Mouse (Mus musculus) lung, embryonic 14.5 days (tissue): Measurements from ENCODE around the gene Fuk. TPM values are rescaled to one million over a fixed set of nuclear protein-coding genes. Genes with fewer than 3 reads are reported as not detected.

Source experiments
- ATAC-seq: fragments of 200-750 bp; cut with Nextera tagmentation; 2 replicates; pipeline ENCODE4 v1.8.0; 2017; ENCODE audit warnings: mild to moderate bottlenecking, moderate TSS enrichment, moderate library complexity; ENCODE audit not compliant: insufficient read depth
- DNase-seq: peaks from one replicate; pipeline ENCODE4 v3.0.0-alpha.2; 2015
- H3K27ac ChIP-seq: fragments of 300-500 bp; sonication (generic); 2 replicates; pipeline ENCODE4 v1.5.1; 2014; ENCODE audit warnings: low read depth, mild to moderate bottlenecking, moderate library complexity
- H3K27me3 ChIP-seq: fragments of 300-500 bp; sonication (generic); 2 replicates; pipeline ENCODE4 v1.6.1; 2014; ENCODE audit warnings: low read length, control low read depth; ENCODE audit not compliant: insufficient read depth
- H3K36me3 ChIP-seq: fragments of 300-500 bp; sonication (generic); 2 replicates; pipeline ENCODE4 v1.6.1; 2014; ENCODE audit warnings: control low read depth; ENCODE audit not compliant: insufficient read depth
- H3K4me1 ChIP-seq: fragments of 300-500 bp; sonication (generic); 2 replicates; pipeline ENCODE4 v1.6.1; 2014; ENCODE audit warnings: antibody characterized with exemption, control low read depth; ENCODE audit not compliant: insufficient read depth
- H3K4me2 ChIP-seq: fragments of 300-500 bp; sonication (generic); 2 replicates; pipeline ENCODE4 v1.6.1; 2014; ENCODE audit warnings: mild to moderate bottlenecking
- H3K4me3 ChIP-seq: fragments of 300-500 bp; sonication (generic); 2 replicates; pipeline ENCODE4 v1.5.1; 2014; ENCODE audit warnings: low read depth, low read length
- H3K9ac ChIP-seq: fragments of 300-500 bp; sonication (generic); 2 replicates; pipeline ENCODE4 v1.6.1; 2014
- H3K9me3 ChIP-seq: fragments of 300-500 bp; sonication (generic); 2 replicates; pipeline ENCODE4 v1.6.1; 2016; ENCODE audit warnings: low read depth, low read length, control low read depth
- CTCF ChIP-seq: IDR thresholded peaks from 2 replicates; pipeline ENCODE4 v1.5.1; 2016; ENCODE audit warnings: antibody characterized with exemption, low read depth
- WGBS: fragments of 180-500 bp; shearing (Covaris S2); extraction: QIAGEN DNeasy Blood & Tissue Kit; methylation state at CpG from one replicate; pipeline ENCODE4 v1.1.7; 2014; 5-methylcytosine and 5-hydroxymethylcytosine counted together
- polyA plus RNA-seq: library from polyadenylated mRNA; unstranded; fragments of >200 nt; fragmentation: Nextera tagmentation; extraction: Ambion mirVana; gene quantifications from 2 replicates; pipeline ENCODE4 v1.2.1, GENCODE M21; 2014

The Fuk gene
- polyA plus RNA-seq, 1 experiment from 2014 or later: 11.5 TPM

DNA sequence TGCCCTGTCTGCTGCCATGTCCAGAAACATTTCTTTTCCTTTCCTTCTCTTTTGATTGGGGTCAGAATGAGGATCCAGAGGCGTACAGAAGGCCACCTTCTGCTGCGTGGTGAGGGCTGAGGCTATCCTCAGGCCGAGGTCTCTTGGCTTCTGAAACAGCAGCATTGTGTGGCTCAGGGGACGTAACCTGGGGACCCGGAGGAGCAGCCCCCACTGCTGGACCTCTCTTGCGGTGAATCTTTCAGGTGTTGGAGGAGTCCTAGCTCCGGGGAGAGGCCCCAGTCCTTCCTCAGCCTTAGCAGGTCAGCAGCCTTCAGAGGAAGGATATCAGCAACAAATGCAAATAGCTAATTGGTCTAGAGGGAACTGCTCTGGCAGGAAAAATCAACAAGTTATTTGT lies 26.1 kb upstream of the Fuk start:
- DNase-seq (no peak), ATAC-seq (no peak)
- Histone ChIP-seq H3K27ac (no peak overlapping the region), H3K9me3 (no peaks in the 10 kb centered on the region), H3K27me3 (no peaks in the 10 kb centered on the region), H3K36me3 (no peaks in the 10 kb centered on the region), H3K4me3 (no peak overlapping the region), H3K4me2 (no peak overlapping the region), H3K9ac (no peak overlapping the region), H3K4me1 (no peaks in the 10 kb centered on the region)
- no peak for TF ChIP-seq CTCF
- WGBS: 77% methylated on average over 7 of the region's 7 CpGs

GRCm38 (mm10) chr8:110926690-110927089 lies 24.4 kb upstream of the Fuk start:
- Histone ChIP-seq H3K36me3 (no peaks in the 10 kb centered on the region), H3K4me2 (no peak overlapping the region), H3K4me3 (no peak overlapping the region), H3K9me3 (no peaks in the 10 kb centered on the region), H3K4me1 (0 out of 2 replicates have a peak, but pooled peaks cover under 1% of the 10 kb centered on the region), H3K9ac (no peak overlapping the region), H3K27me3 (no peaks in the 10 kb centered on the region), H3K27ac (no peak overlapping the region)
- ATAC-seq: no peak
- TF ChIP-seq CTCF: no peak
- no peak for DNase-seq
- 50% methylated on average over 5 of the region's 5 CpGs for WGBS

DNA sequence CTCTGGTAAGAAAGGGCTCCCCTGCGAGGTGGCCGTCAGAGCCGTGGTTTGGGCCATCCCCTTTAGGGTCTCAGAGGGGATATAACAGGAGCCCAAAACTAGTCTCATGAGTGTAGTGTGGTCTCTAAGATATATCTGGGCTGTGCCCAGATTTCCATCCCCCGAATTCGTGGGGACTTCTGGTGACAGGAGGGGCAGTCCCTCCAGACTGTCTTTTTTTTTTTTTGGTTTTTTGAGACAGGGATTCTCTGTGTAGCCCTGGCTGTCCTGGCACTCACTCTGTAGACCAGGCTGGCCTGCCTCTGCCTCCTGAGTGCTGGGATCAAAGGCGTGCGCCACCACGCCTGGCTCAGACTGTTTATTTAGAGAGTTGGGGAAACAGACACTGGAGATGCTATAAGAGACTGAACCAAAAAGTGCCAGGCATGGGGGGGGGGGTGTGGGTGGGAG lies 23.4 kb upstream of the Fuk start:
- H3K9ac ChIP-seq: no peak overlapping the region
- ATAC-seq: no peak
- TF ChIP-seq CTCF: no peak
- H3K4me1 ChIP-seq: peaks cover 9% of the 10 kb centered on the region
- H3K36me3 ChIP-seq: no peaks in the 10 kb centered on the region
- no peak overlapping the region for H3K4me2 ChIP-seq
- 66% methylated on average over 8 of the region's 8 CpGs for WGBS
- H3K9me3 ChIP-seq: no peaks in the 10 kb centered on the region
- no peak overlapping the region for H3K4me3 ChIP-seq
- no peaks in the 10 kb centered on the region for H3K27me3 ChIP-seq
- H3K27ac ChIP-seq: no peak overlapping the region
- no peak for DNase-seq

GRCm38 (mm10) chr8:110921492-110922230 lies 19.4 kb upstream of the Fuk start:
- Histone ChIP-seq H3K36me3 (no peaks in the 10 kb centered on the region), H3K4me2 (peak overlapping the region; percentile 91), H3K9ac (peak overlapping the region; percentile 86), H3K27me3 (no peaks in the 10 kb centered on the region), H3K27ac (peak overlapping the region; percentile 78), H3K4me1 (peaks cover 9% of the 10 kb centered on the region), H3K9me3 (no peaks in the 10 kb centered on the region), H3K4me3 (peak overlapping the region; percentile 78)
- peak; percentile 23 for ATAC-seq
- TF ChIP-seq CTCF: no peak
- WGBS: 21% methylated on average over 7 of the region's 7 CpGs
- DNase-seq: peak; percentile 77

GRCm38 (mm10) chr8:110920773-110921277 lies 18.5 kb upstream of the Fuk start:
- no peaks in the 10 kb centered on the region for H3K27me3 ChIP-seq
- TF ChIP-seq CTCF: no peak
- H3K36me3 ChIP-seq: no peaks in the 10 kb centered on the region
- no peak for ATAC-seq
- peak overlapping the region; percentile 78 for H3K4me3 ChIP-seq
- no peak for DNase-seq
- peak overlapping the region; percentile 78 for H3K27ac ChIP-seq
- H3K9ac ChIP-seq: peak overlapping the region; percentile 86
- 11% methylated on average over 3 of the region's 3 CpGs for WGBS
- H3K4me1 ChIP-seq: peaks cover 9% of the 10 kb centered on the region
- no peaks in the 10 kb centered on the region for H3K9me3 ChIP-seq
- peak overlapping the region; percentile 91 for H3K4me2 ChIP-seq

DNA sequence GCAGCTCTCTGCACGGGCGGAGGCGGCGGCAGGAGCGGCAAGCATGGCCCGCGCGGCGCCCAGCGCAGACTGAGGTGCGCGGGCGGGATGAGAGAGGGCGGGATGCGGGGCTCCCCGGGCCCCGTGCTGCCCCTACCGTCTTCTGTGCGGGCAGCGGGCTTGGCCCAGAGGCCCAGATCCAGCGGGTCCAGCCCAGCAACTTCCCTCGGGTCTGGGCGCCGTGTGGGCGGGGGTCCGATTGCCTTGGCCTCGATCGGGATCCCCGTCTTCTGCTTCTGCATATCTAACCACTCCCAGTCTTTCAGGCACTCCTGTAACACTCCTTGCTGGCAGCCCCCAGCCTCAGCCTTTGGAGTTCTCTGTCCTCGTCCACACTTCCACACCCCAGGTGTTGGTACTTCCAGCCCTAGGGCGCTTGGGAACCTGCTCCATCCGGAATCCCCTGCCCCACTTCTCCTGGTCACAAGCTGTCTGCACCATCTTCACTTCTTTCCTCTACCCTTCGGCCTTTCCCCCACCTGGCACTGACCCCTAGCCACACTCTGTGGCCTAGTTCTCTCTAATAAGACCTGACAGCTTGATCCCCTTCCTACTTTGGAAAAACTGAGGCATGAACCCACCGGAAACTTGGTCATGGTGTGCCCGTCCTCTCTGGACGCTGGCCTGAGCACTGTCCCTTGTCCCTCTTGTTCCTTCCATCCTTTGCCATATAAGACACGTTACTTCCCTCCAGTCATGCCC lies 17.9 kb upstream of the Fuk start:
- peak; percentile 18 for DNase-seq
- no peak for TF ChIP-seq CTCF
- peak overlapping the region; percentile 91 for H3K4me2 ChIP-seq
- peak overlapping the region; percentile 86 for H3K9ac ChIP-seq
- peak overlapping the region; percentile 78 for H3K27ac ChIP-seq
- H3K4me1 ChIP-seq: peaks cover 9% of the 10 kb centered on the region
- 2% methylated on average over 32 of the region's 37 CpGs for WGBS
- peak overlapping the region; percentile 78 for H3K4me3 ChIP-seq
- ATAC-seq: peak; percentile 56
- H3K9me3 ChIP-seq: no peaks in the 10 kb centered on the region
- H3K36me3 ChIP-seq: no peaks in the 10 kb centered on the region
- H3K27me3 ChIP-seq: no peaks in the 10 kb centered on the region

- H3K27ac ChIP-seq: peak within 1 kb of the TSS; percentile 78
- no peak for TF ChIP-seq CTCF
- H3K4me1 ChIP-seq: peaks cover 9% of the 10 kb centered on the region
- peak within 1 kb of the TSS; percentile 86 for H3K9ac ChIP-seq
- no peaks in the 10 kb centered on the region for H3K9me3 ChIP-seq
- H3K4me2 ChIP-seq: peak within 1 kb of the TSS; percentile 91
- no peaks in the 10 kb centered on the region for H3K36me3 ChIP-seq
- WGBS: 0% methylated on average over 33 of the region's 36 CpGs
- no peaks in the 10 kb centered on the region for H3K27me3 ChIP-seq
- ATAC-seq (peak; percentile 98), DNase-seq (peak; percentile 95)
- peak within 1 kb of the TSS; percentile 78 for H3K4me3 ChIP-seq
Observed at GRCm38 (mm10) chr8:110919341-110920031, 17.2 kb upstream of the Fuk start, which contains the start of gene St3gal2. TSS of gene St3gal2 (plus strand) at chr8:110919922.
